Comparison of ENCODE assay signal across 9 mouse cellular contexts in genomic region chr14:79483611-79484120, GRCm38 (mm10). TPM values are rescaled to one million over a fixed set of nuclear protein-coding genes. Genes with fewer than 3 reads are reported as not detected.
DNase-seq lines count a peak whose midpoint lies in the region; ATAC-seq lines count a peak whose summit lies in the region.
"Had no signal": no experiment of that assay in that cellular context is flagged by ENCODE, and none has a peak within 500 bp of the region (broad histone marks: within the 10 kb centered on the region; RNA-seq: fewer than 3 reads in every experiment).

No protein-coding gene starts in this region.

- H3K9ac ChIP-seq in embryonic facial prominence, embryonic 13.5 days: peak overlapping the region; percentile 90; the same call in 1 of the 2 replicates
- H3K9ac ChIP-seq in intestine, embryonic 14.5 days (ENCODE audit: low read length): peak overlapping the region; percentile 99; the same call in 1 of the 2 replicates

- H3K4me2 ChIP-seq in embryonic facial prominence, embryonic 13.5 days: peak overlapping the region; percentile 79
- H3K4me2 ChIP-seq in intestine, embryonic 14.5 days (ENCODE audit: low read length): peak overlapping the region; percentile 90

- H3K36me3 ChIP-seq in embryonic facial prominence, embryonic 13.5 days: no peaks in the 10 kb centered on the region
- H3K36me3 ChIP-seq in intestine, embryonic 14.5 days (ENCODE audit: control insufficient read depth, insufficient read depth, low read length): no peaks in the 10 kb centered on the region

- H3K27me3 ChIP-seq in embryonic facial prominence, embryonic 13.5 days: no peaks in the 10 kb centered on the region
- H3K27me3 ChIP-seq in intestine, embryonic 14.5 days (replicated peaks; ENCODE audit: control insufficient read depth, insufficient read depth, low read length): no peaks in the 10 kb centered on the region

- no peak for ATAC-seq in embryonic facial prominence, embryonic 13.5 days (ENCODE audit: insufficient number of reproducible peaks, insufficient read depth, low FRiP score, low TSS enrichment, low read depth)
- ATAC-seq in intestine, embryonic 14.5 days (replicated peaks; ENCODE audit: low FRiP score, low TSS enrichment, low read depth): no peak
- no peak for ATAC-seq in monocyte, adult 5-6 weeks (replicated peaks; ENCODE audit: insufficient number of reproducible peaks, low FRiP score, low TSS enrichment, poor library complexity, severe bottlenecking)

- peak overlapping the region; percentile 69 for H3K4me3 ChIP-seq in embryonic facial prominence, embryonic 13.5 days
- H3K4me3 ChIP-seq in intestine, embryonic 14.5 days (ENCODE audit: low read depth, low read length): peak overlapping the region; percentile 98; the same call in 1 of the 2 replicates

- peak overlapping the region; percentile 99 for H3K27ac ChIP-seq in embryonic facial prominence, embryonic 13.5 days
- H3K27ac ChIP-seq in intestine, embryonic 14.5 days (ENCODE audit: low read depth): peak overlapping the region; percentile 100

- intact Hi-C loops in left cerebral cortex, postnatal 10 days (cut with DNase I): loop anchor here (5.0 kb wide), 2 partner anchors 79 to 104 kb away; partner anchors contain the start of gene Sugt1

- DNase-seq in kidney, adult 9 months: peak; percentile 25
- no peak for DNase-seq in kidney, postnatal 14 days
- peak; percentile 57 for DNase-seq in intestine, embryonic 14.5 days (ENCODE audit: low spot score)
- DNase-seq in lung, postnatal 36 days: peak; percentile 59
- DNase-seq in left cerebral cortex, postnatal 10 days (ENCODE audit: extremely low spot score in 1 of 2, low spot score in 2 of 2): no peak
- DNase-seq in spleen, postnatal 36 days (ENCODE audit: low spot score in 2 of 2): no peak
- DNase-seq: right cerebral cortex, postnatal 14 days had no signal

- H3K9me3 ChIP-seq in embryonic facial prominence, embryonic 13.5 days: no peaks in the 10 kb centered on the region
- H3K9me3 ChIP-seq in intestine, embryonic 14.5 days (ENCODE audit: control insufficient read depth, low read length): no peaks in the 10 kb centered on the region

- peaks cover 51% of the 10 kb centered on the region for H3K4me1 ChIP-seq in embryonic facial prominence, embryonic 13.5 days
- H3K4me1 ChIP-seq in intestine, embryonic 14.5 days (replicated peaks; ENCODE audit: control insufficient read depth, insufficient read depth, low read length): peaks cover 42% of the 10 kb centered on the region

- 46% methylated on average over 8 of the region's 8 CpGs for WGBS in embryonic facial prominence, embryonic 13.5 days
- WGBS in intestine, embryonic 14.5 days: 51% methylated on average over 8 of the region's 8 CpGs

RNA-seq across cellular contexts. Expression of gene Wbp4, which starts 2.3 kb away (rescaled TPM):
- polyA plus RNA-seq in embryonic facial prominence, embryonic 13.5 days (2015; fragmentation: Nextera tagmentation; extraction: Ambion mirVana): 53.6 and 54.2 TPM in 2 replicates
- polyA plus RNA-seq in intestine, embryonic 14.5 days (2014; fragmentation: Nextera tagmentation; extraction: Ambion mirVana): 39.5 and 42.9 TPM in 2 replicates
- 10 to 100 TPM; 42.6 to 44.1 TPM for total RNA-seq in left cerebral cortex, postnatal 10 days (2021)
- total RNA-seq in monocyte, adult 5-6 weeks (2017): 59.1 to 69.4 TPM (median 63.9 TPM) in 3 replicates

RNA-seq across cellular contexts. Expression of gene Elf1, which starts 2.7 kb away (rescaled TPM):
- polyA plus RNA-seq in embryonic facial prominence, embryonic 13.5 days (2015; fragmentation: Nextera tagmentation; extraction: Ambion mirVana): 12.9 and 13.1 TPM in 2 replicates
- 27.0 and 27.7 TPM in 2 replicates for polyA plus RNA-seq in intestine, embryonic 14.5 days (2014; fragmentation: Nextera tagmentation; extraction: Ambion mirVana)
- total RNA-seq in left cerebral cortex, postnatal 10 days (2021): 1 to 10 TPM; 4.8 to 5.0 TPM
- 153 to 230 TPM (median 169 TPM) in 3 replicates for total RNA-seq in monocyte, adult 5-6 weeks (2017)

RNA-seq across cellular contexts. Expression of gene Kbtbd6, which starts 32.0 kb away (rescaled TPM):
- polyA plus RNA-seq in embryonic facial prominence, embryonic 13.5 days (2015; fragmentation: Nextera tagmentation; extraction: Ambion mirVana): 2.6 and 3.1 TPM in 2 replicates
- polyA plus RNA-seq in intestine, embryonic 14.5 days (2014; fragmentation: Nextera tagmentation; extraction: Ambion mirVana): 3.5 and 3.6 TPM in 2 replicates
- total RNA-seq in left cerebral cortex, postnatal 10 days (2021): 1 to 10 TPM; 1.5 to 1.7 TPM
- total RNA-seq in monocyte, adult 5-6 weeks (2017): 1.6 TPM in 1 of 3 replicates, not detected in the others

RNA-seq across cellular contexts. Expression of gene Kbtbd7, which starts 57.4 kb away (rescaled TPM):
- 12.6 and 13.3 TPM in 2 replicates for polyA plus RNA-seq in embryonic facial prominence, embryonic 13.5 days (2015; fragmentation: Nextera tagmentation; extraction: Ambion mirVana)
- polyA plus RNA-seq in intestine, embryonic 14.5 days (2014; fragmentation: Nextera tagmentation; extraction: Ambion mirVana): 11.6 and 14.4 TPM in 2 replicates
- 10 to 100 TPM; 39.9 to 40.5 TPM for total RNA-seq in left cerebral cortex, postnatal 10 days (2021)
- 20.7 to 22.0 TPM (median 21.7 TPM) in 3 replicates for total RNA-seq in monocyte, adult 5-6 weeks (2017)

Comparison
In these comparisons a context has a peak if more than half of its experiments do, and no peak if none do; other contexts are left out.
1. DNase-seq: peak in kidney, adult 9 months (single experiment), intestine, embryonic 14.5 days (single experiment) and lung, postnatal 36 days (single experiment); none in kidney, postnatal 14 days (single experiment), left cerebral cortex, postnatal 10 days (0 of 2) and spleen, postnatal 36 days (0 of 2).
2. RNA of gene Elf1, which starts 2.7 kb away (total RNA-seq): 153 to 230 TPM in monocyte, adult 5-6 weeks; 4.8 to 5.0 TPM in left cerebral cortex, postnatal 10 days; every median in the first group is over 10 times any median in the second.